Mouse (Mus musculus) skeletal muscle tissue, adult 2 months (tissue): ENCODE measurements around the gene Tmem190.
"Not testable (repeated sequence)": the region's sequence is repeated elsewhere in the genome, so short reads cannot be mapped to it uniquely, and the experiment has no call there.

Experiments
- DNase-seq: peaks from one replicate; pipeline ENCODE4 v3.0.0-alpha.2; 2012; ENCODE audit warnings: low read depth, low spot score

Tmem190 gene

DNA sequence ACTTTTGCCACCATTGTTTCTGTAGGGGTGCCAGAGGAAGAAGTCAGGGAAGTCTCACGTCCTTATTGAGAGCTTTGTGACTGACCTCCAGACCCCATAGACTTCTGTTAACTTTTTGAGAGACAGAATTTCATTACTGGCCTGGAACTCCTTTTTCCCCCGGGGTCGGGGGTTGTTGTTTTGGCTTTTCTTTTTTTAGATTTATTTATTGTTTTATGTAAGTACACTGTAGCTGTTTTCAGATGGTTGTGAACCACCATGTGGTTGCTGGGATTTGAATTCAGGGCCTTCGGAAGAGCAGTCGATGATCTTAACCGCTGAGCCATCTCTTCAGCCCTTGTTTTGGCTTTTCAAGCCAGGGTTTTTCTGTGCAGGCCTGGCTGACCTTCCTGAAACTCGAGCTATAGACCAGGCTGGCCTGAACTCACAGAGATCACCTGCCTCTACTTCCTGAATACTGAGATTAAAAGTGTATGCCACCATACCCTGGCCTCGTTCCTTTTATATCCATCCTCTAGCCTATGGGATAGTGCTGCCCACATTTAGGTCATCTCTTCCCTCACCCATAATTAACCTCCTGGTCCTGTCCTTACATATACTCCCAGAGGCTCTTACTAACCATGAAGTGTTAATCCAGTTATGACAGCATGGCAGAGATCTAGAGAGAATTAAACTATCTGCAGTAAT lies 30.5 kb downstream of the Tmem190 start:
- DNase-seq: no peak

GRCm38 (mm10) chr7:4816559-4816958 lies 33.8 kb downstream of the Tmem190 start:
- DNase-seq: no peak

GRCm38 (mm10) chr7:4820925-4821324 lies 38.2 kb downstream of the Tmem190 start:
- not testable (repeated sequence) for DNase-seq

DNA sequence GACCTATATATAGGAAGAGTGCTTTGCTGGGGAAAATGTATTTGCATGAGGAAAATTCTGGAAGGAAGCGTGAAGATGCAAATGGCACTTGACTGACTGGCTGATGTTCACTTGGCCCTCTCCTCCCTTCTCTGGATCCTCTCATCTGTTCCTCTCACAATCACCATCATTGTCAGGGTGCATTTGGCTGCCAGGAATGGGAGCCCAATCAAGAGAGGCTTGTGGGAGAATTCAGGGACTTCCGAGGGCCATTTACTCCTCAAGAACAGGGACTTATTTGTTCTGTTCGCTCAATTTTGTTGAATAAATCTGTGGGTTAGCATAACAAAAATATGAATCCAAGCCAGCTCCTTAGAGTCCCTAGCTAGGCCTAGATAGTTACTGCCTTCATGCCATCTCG lies 39.0 kb downstream of the Tmem190 start:
- no peak for DNase-seq

- no peak for DNase-seq
Observed at GRCm38 (mm10) chr7:4822162-4822907, 39.6 kb downstream of the Tmem190 start.

GRCm38 (mm10) chr7:4825365-4825764 lies 42.6 kb downstream of the Tmem190 start:
- DNase-seq: no peak

GRCm38 (mm10) chr7:4830476-4830875 lies 47.7 kb downstream of the Tmem190 start:
- DNase-seq: no peak
